Mouse (Mus musculus): Measurements from ENCODE around the gene Ccdc84.

Gene Ccdc84

GRCm38 (mm10) chr9:44361190-44361917, 57.0 kb downstream of the Ccdc84 start, which contains the start of gene Vps11:
Gene Vps11, minus strand, starts transcription at chr9:44361670.
- DNase-seq = peak; percentile 97

Measured in liver (tissue).